Mouse (Mus musculus) heart, postnatal 25 days (tissue): Measurements from ENCODE around the gene Kpnb1. TPM values are rescaled to one million over a fixed set of nuclear protein-coding genes. Genes with fewer than 3 reads are reported as not detected.
"Not testable (repeated sequence)": the region's sequence is repeated elsewhere in the genome, so short reads cannot be mapped to it uniquely, and the experiment has no call there.

Experiments
- DNase-seq: peaks from one replicate; pipeline ENCODE4 v3.0.0; 2022; ENCODE audit warnings: low spot score
- intact Hi-C: fragments of 180-260 bp; cut with DNase I; formaldehyde crosslinking; loops from one replicate; pipeline ENCODE4 v1.15.1; 2025
- total RNA-seq, 2 experiments: library from RNA; stranded (reverse); gene quantifications; 2 replicates each; pipeline ENCODE4 v1.2.3; 2021

Kpnb1 gene
- total RNA-seq, result 10 to 100 TPM; 80.0 to 81.2 TPM

GRCm38 (mm10) chr11:97187764-97188642, at the start of gene Kpnb1:
Gene Kpnb1, minus strand, starts transcription at chr11:97187881.
- DNase-seq, result peak; percentile 99
- intact Hi-C loops, result no loop called here

- DNase-seq, result no peak
Measured at GRCm38 (mm10) chr11:97232436-97232835, 44.8 kb upstream of the Kpnb1 start.

GRCm38 (mm10) chr11:97229396-97229795, 41.7 kb upstream of the Kpnb1 start:
- no peak for DNase-seq
- intact Hi-C loops, result no loop called here

More at GRCm38 (mm10) chr11:97232436-97232835, 44.8 kb upstream of the Kpnb1 start:
- intact Hi-C loops, result no loop called here

- no peak for DNase-seq
- intact Hi-C loops, result no loop called here
Measured at GRCm38 (mm10) chr11:97228985-97229384, 41.3 kb upstream of the Kpnb1 start.

- intact Hi-C loops, result no loop called here
Measured at GRCm38 (mm10) chr11:97226131-97226530, 38.5 kb upstream of the Kpnb1 start.

GRCm38 (mm10) chr11:97223485-97223884, 35.8 kb upstream of the Kpnb1 start:
- no peak for DNase-seq
- intact Hi-C loops, result no loop called here

More at GRCm38 (mm10) chr11:97226131-97226530, 38.5 kb upstream of the Kpnb1 start:
- DNase-seq, result no peak

GRCm38 (mm10) chr11:97221611-97222010, 33.9 kb upstream of the Kpnb1 start:
- intact Hi-C loops, result no loop called here
- DNase-seq, result no peak

GRCm38 (mm10) chr11:97220211-97220610, 32.5 kb upstream of the Kpnb1 start:
- intact Hi-C loops, result no loop called here
- DNase-seq, result no peak

GRCm38 (mm10) chr11:97214411-97214810, 26.7 kb upstream of the Kpnb1 start:
- no peak for DNase-seq
- intact Hi-C loops, result no loop called here

- no peak for DNase-seq
- intact Hi-C loops, result no loop called here
Measured at GRCm38 (mm10) chr11:97210728-97211400, 23.2 kb upstream of the Kpnb1 start.

- no peak for DNase-seq
- intact Hi-C loops, result no loop called here
Measured at GRCm38 (mm10) chr11:97207011-97207422, 19.3 kb upstream of the Kpnb1 start.

- intact Hi-C loops, result loop anchor here (2.0 to 5.0 kb wide), 2 partner anchors 113 to 129 kb away; no protein-coding TSS in a partner anchor
- no peak for DNase-seq
Measured at GRCm38 (mm10) chr11:97199519-97199918, 11.8 kb upstream of the Kpnb1 start.

- intact Hi-C loops, result loop anchor here (2.0 to 5.0 kb wide), 2 partner anchors 114 to 130 kb away; no protein-coding TSS in a partner anchor
- no peak for DNase-seq
Measured at GRCm38 (mm10) chr11:97198601-97199000, 10.9 kb upstream of the Kpnb1 start.

- intact Hi-C loops, result loop anchor here (5.0 kb wide), 1 partner anchor 115 kb away; no protein-coding TSS in a partner anchor
- no peak for DNase-seq
Measured at GRCm38 (mm10) chr11:97197021-97197420, 9.3 kb upstream of the Kpnb1 start.

GRCm38 (mm10) chr11:97196541-97196940, 8.9 kb upstream of the Kpnb1 start:
- intact Hi-C loops, result loop anchor here (5.0 kb wide), 1 partner anchor 116 kb away; no protein-coding TSS in a partner anchor
- DNase-seq, result no peak

GRCm38 (mm10) chr11:97192621-97192951, 4.9 kb upstream of the Kpnb1 start:
- intact Hi-C loops, result no loop called here
- no peak for DNase-seq

- no peak for DNase-seq
- intact Hi-C loops, result no loop called here
Measured at GRCm38 (mm10) chr11:97191915-97192620, 4.4 kb upstream of the Kpnb1 start.

- DNase-seq, result no peak
- intact Hi-C loops, result no loop called here
Measured at GRCm38 (mm10) chr11:97190992-97191391, 3.3 kb upstream of the Kpnb1 start.

- DNase-seq, intact Hi-C loops: not testable (repeated sequence)
Measured at GRCm38 (mm10) chr11:97189645-97190044, 2.0 kb upstream of the Kpnb1 start.

GRCm38 (mm10) chr11:97189231-97189630, 1.6 kb upstream of the Kpnb1 start:
- intact Hi-C loops, result no loop called here
- no peak for DNase-seq
